Mouse (Mus musculus) lung, embryonic 16.5 days (tissue): ENCODE data around the gene Ptprs. TPM values are rescaled to one million over a fixed set of nuclear protein-coding genes. Genes with fewer than 3 reads are reported as not detected.

ENCODE experiments used
- ATAC-seq: fragments of 200-750 bp; cut with Nextera tagmentation; 2 replicates; pipeline ENCODE4 v1.8.0; 2017; ENCODE audit warnings: low read depth, mild to moderate bottlenecking, moderate library complexity
- H3K27ac ChIP-seq: fragments of 300-500 bp; sonication (generic); 2 replicates; pipeline ENCODE4 v1.5.1; 2014; ENCODE audit warnings: mild to moderate bottlenecking, control low read depth, low read length
- H3K27me3 ChIP-seq: fragments of 300-500 bp; sonication (generic); 2 replicates; pipeline ENCODE4 v1.6.1; 2014; ENCODE audit warnings: low read depth, low read length, mixed read lengths; ENCODE audit not compliant: control insufficient read depth, insufficient read depth
- H3K36me3 ChIP-seq: fragments of 300-500 bp; sonication (generic); 2 replicates; pipeline ENCODE4 v1.6.1; 2014; ENCODE audit warnings: low read length; ENCODE audit not compliant: control insufficient read depth, insufficient read depth
- H3K4me1 ChIP-seq: fragments of 300-500 bp; sonication (generic); replicated peaks from 2 replicates; pipeline ENCODE4 v1.6.1; 2014; ENCODE audit warnings: low read length, mixed read lengths; ENCODE audit not compliant: control insufficient read depth, insufficient read depth
- H3K4me2 ChIP-seq: fragments of 300-500 bp; sonication (generic); 2 replicates; pipeline ENCODE4 v1.6.1; 2014; ENCODE audit warnings: low read depth, low read length, control low read depth
- H3K4me3 ChIP-seq: fragments of 300-500 bp; sonication (generic); 2 replicates; pipeline ENCODE4 v1.5.1; 2014; ENCODE audit warnings: mild to moderate bottlenecking, low read length, control low read depth
- H3K9ac ChIP-seq: fragments of 300-500 bp; sonication (generic); 2 replicates; pipeline ENCODE4 v1.6.1; 2014; ENCODE audit warnings: low read length, control low read depth
- H3K9me3 ChIP-seq: fragments of 300-500 bp; sonication (generic); 2 replicates; pipeline ENCODE4 v1.6.1; 2016; ENCODE audit warnings: low read length; ENCODE audit not compliant: control insufficient read depth
- WGBS: fragments of 180-500 bp; shearing (Covaris S2); extraction: QIAGEN DNeasy Blood & Tissue Kit; methylation state at CpG from one replicate; pipeline ENCODE4 v1.1.7; 2014; 5-methylcytosine and 5-hydroxymethylcytosine counted together
- polyA plus RNA-seq: library from polyadenylated mRNA; unstranded; fragments of >200 nt; fragmentation: Nextera tagmentation; extraction: Ambion mirVana; gene quantifications from 2 replicates; pipeline ENCODE4 v1.2.1, GENCODE M21; 2015

Gene Ptprs
- polyA plus RNA-seq, 1 experiment from 2014 or later: 59.1 TPM

- Histone ChIP-seq H3K4me3 (no peak overlapping the region), H3K4me1 (no peaks in the 10 kb centered on the region), H3K36me3 (peaks cover 35% of the 10 kb centered on the region), H3K4me2 (no peak overlapping the region), H3K9me3 (no peaks in the 10 kb centered on the region), H3K27ac (no peak overlapping the region), H3K27me3 (no peaks in the 10 kb centered on the region), H3K9ac (no peak overlapping the region)
- 90% methylated on average over 6 of the region's 6 CpGs for WGBS
- no peak for ATAC-seq
Measured at GRCm38 (mm10) chr17:56393238-56393637, 83.0 kb downstream of the Ptprs start.

GRCm38 (mm10) chr17:56387612-56388011 is 88.7 kb downstream of the Ptprs start:
- Histone ChIP-seq H3K27ac (no peak overlapping the region), H3K27me3 (no peaks in the 10 kb centered on the region), H3K4me3 (no peak overlapping the region), H3K36me3 (peaks cover 24% of the 10 kb centered on the region), H3K9me3 (no peaks in the 10 kb centered on the region), H3K4me2 (no peak overlapping the region), H3K4me1 (no peaks in the 10 kb centered on the region), H3K9ac (no peak overlapping the region)
- ATAC-seq: no peak
- 82% methylated on average over 6 of the region's 6 CpGs for WGBS

- Histone ChIP-seq H3K9ac (no peak overlapping the region), H3K4me3 (no peak overlapping the region), H3K4me2 (no peak overlapping the region), H3K36me3 (peaks cover 22% of the 10 kb centered on the region), H3K27me3 (no peaks in the 10 kb centered on the region), H3K4me1 (no peaks in the 10 kb centered on the region), H3K27ac (no peak overlapping the region), H3K9me3 (no peaks in the 10 kb centered on the region)
- ATAC-seq: no peak
- 85% methylated on average over 6 of the region's 6 CpGs for WGBS
Measured at GRCm38 (mm10) chr17:56384903-56385302, 91.4 kb downstream of the Ptprs start.

GRCm38 (mm10) chr17:56382997-56383396 is 93.3 kb downstream of the Ptprs start:
- no peak overlapping the region for H3K9ac ChIP-seq

GRCm38 (mm10) chr17:56381183-56381582 is 95.1 kb downstream of the Ptprs start:
- ATAC-seq: no peak
- H3K36me3 ChIP-seq: peaks cover 15% of the 10 kb centered on the region
- H3K4me1 ChIP-seq: no peaks in the 10 kb centered on the region

More at GRCm38 (mm10) chr17:56382997-56383396, 93.3 kb downstream of the Ptprs start:
- H3K36me3 ChIP-seq: peaks cover 16% of the 10 kb centered on the region
- WGBS: 63% methylated on average over 8 of the region's 8 CpGs
- no peaks in the 10 kb centered on the region for H3K9me3 ChIP-seq
- no peak for ATAC-seq
- H3K4me1 ChIP-seq: no peaks in the 10 kb centered on the region
- no peak overlapping the region for H3K27ac ChIP-seq
- no peak overlapping the region for H3K4me3 ChIP-seq
- H3K4me2 ChIP-seq: no peak overlapping the region
- H3K27me3 ChIP-seq: no peaks in the 10 kb centered on the region

GRCm38 (mm10) chr17:56380286-56380685 is 96.0 kb downstream of the Ptprs start:
- Histone ChIP-seq H3K9ac (no peak overlapping the region), H3K27me3 (no peaks in the 10 kb centered on the region), H3K4me2 (no peak overlapping the region), H3K4me3 (no peak overlapping the region), H3K27ac (no peak overlapping the region), H3K9me3 (no peaks in the 10 kb centered on the region), H3K36me3 (peaks cover 20% of the 10 kb centered on the region; the same call in 1 of the 2 replicates), H3K4me1 (no peaks in the 10 kb centered on the region)
- no peak for ATAC-seq
- 82% methylated on average over 6 of the region's 6 CpGs for WGBS

More at GRCm38 (mm10) chr17:56381183-56381582, 95.1 kb downstream of the Ptprs start:
- Histone ChIP-seq H3K4me3 (no peak overlapping the region), H3K4me2 (no peak overlapping the region), H3K27ac (no peak overlapping the region), H3K9ac (no peak overlapping the region), H3K27me3 (no peaks in the 10 kb centered on the region), H3K9me3 (no peaks in the 10 kb centered on the region)
- WGBS: 88% methylated on average over 5 of the region's 5 CpGs

- Histone ChIP-seq H3K27me3 (no peaks in the 10 kb centered on the region), H3K36me3 (peaks cover 20% of the 10 kb centered on the region; the same call in 1 of the 2 replicates), H3K9ac (no peak overlapping the region), H3K27ac (no peak overlapping the region), H3K4me1 (no peaks in the 10 kb centered on the region), H3K4me2 (no peak overlapping the region), H3K4me3 (no peak overlapping the region), H3K9me3 (no peaks in the 10 kb centered on the region)
- WGBS: 62% methylated on average over 6 of the region's 6 CpGs
- ATAC-seq: no peak
Measured at GRCm38 (mm10) chr17:56379281-56379834, 96.9 kb downstream of the Ptprs start.

- ATAC-seq: no peak
- Histone ChIP-seq H3K36me3 (peaks cover 16% of the 10 kb centered on the region; the same call in 1 of the 2 replicates), H3K4me2 (no peak overlapping the region), H3K27me3 (no peaks in the 10 kb centered on the region), H3K4me1 (no peaks in the 10 kb centered on the region), H3K9me3 (no peaks in the 10 kb centered on the region), H3K27ac (no peak overlapping the region), H3K4me3 (no peak overlapping the region), H3K9ac (no peak overlapping the region)
- 69% methylated on average over 1 of the region's 1 CpGs for WGBS
Measured at GRCm38 (mm10) chr17:56374851-56375250, 101.4 kb downstream of the Ptprs start.

- Histone ChIP-seq H3K4me2 (no peak overlapping the region), H3K27ac (no peak overlapping the region), H3K27me3 (no peaks in the 10 kb centered on the region), H3K4me1 (no peaks in the 10 kb centered on the region), H3K9me3 (no peaks in the 10 kb centered on the region), H3K9ac (no peak overlapping the region), H3K36me3 (peaks cover 15% of the 10 kb centered on the region; the same call in 1 of the 2 replicates), H3K4me3 (no peak overlapping the region)
- ATAC-seq: no peak
- 67% methylated on average over 17 of the region's 17 CpGs for WGBS
Measured at GRCm38 (mm10) chr17:56373136-56374034, 102.9 kb downstream of the Ptprs start.
